Mouse (Mus musculus) large intestine, adult 2 months (tissue): ENCODE measurements at regions not wholly inside any gene's neighbourhood (a gene's known extent, or its start where the extent isn't known, plus 50 kb on each side); places are given as distances from the start of the nearest gene placed in this dataset.

Experiments used
- DNase-seq: peaks from one replicate; pipeline ENCODE4 v3.0.0-alpha.2; 2012; ENCODE audit warnings: low read depth, low spot score
- whole genome bisulfite sequencing: fragments of 180-500 bp; shearing (Covaris S2); methylation state at CpG from one replicate; pipeline ENCODE4 v1.1.7; 2018; 5-methylcytosine and 5-hydroxymethylcytosine counted together

GRCm38 (mm10) chr8:76748471-76748870, 150.8 kb upstream of the Nr3c2 start:
- no peak for DNase-seq

DNA sequence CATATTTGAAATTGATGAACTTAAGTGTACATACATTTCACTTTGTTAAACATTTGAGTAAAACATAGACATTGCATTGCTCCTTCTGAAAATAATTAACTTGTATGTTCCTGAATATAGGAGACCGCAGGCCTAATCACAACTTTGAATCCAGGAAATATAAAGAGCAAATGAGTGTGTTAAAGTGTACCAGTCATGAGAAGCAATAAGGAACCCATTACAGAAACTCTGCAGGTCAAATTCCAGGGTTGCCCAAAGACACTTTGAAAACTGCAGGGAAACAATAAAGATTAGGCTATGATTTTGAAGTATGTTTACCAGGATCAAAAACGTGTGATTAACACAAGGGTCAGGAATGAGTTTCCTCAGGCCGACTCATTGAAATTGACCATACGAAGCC, 149.0 kb upstream of the Nr3c2 start:
- WGBS = 30% methylated on average over 4 of the region's 4 CpGs
- peak; percentile 85 for DNase-seq

More at GRCm38 (mm10) chr8:76748471-76748870, 150.8 kb upstream of the Nr3c2 start:
- 64% methylated on average over 1 of the region's 1 CpGs for WGBS

- no peak for DNase-seq
- WGBS = 31% methylated on average over 3 of the region's 3 CpGs
Observed at GRCm38 (mm10) chr8:76754166-76754565, 145.1 kb upstream of the Nr3c2 start.

GRCm38 (mm10) chr8:76764201-76764600, 135.0 kb upstream of the Nr3c2 start:
- WGBS = 67% methylated on average over 3 of the region's 3 CpGs
- no peak for DNase-seq

GRCm38 (mm10) chr8:76768302-76768701, 130.9 kb upstream of the Nr3c2 start:
- DNase-seq = no peak
- 77% methylated on average over 5 of the region's 5 CpGs for WGBS

DNA sequence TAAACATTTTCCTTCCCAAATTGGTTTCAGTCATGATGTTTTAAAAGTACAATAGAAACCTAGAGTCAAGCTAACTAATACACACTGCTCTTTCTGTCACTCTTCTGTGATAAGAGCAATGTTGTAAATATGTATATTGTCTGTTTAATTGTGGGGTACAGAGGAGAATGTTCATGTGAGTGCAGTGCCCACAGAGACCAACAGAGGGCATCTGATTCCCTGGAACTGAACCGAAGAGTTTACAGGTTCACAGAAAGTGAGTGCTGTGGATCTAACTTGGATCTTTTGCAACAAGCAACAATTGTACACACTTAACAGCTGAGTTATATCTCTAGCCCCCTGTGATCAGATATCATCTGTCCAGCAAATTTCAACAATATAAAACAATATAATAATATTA, 111.5 kb upstream of the Nr3c2 start:
- no peak for DNase-seq
- WGBS = 100% methylated on average over 1 of the region's 1 CpGs

DNA sequence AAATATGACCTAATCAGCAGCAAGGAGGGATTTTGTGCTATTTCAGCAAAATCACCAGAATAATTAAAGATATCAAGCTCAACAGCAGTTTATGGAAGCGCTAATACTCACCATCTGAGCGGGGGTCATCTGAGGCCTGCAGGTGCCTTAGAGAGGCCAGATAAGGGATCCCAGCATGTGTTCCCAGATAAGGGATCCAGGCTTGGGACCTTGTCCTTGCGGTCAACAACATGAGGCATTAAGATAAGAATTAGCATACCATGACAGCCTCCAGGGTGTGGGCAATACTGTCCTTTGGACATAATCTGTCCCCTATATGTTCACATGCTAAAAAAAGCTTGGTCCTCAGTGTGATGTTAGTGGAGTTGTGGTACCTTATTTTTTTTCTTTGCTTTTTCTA, 105.4 kb upstream of the Nr3c2 start:
- 96% methylated on average over 3 of the region's 3 CpGs for WGBS
- DNase-seq = no peak

DNA sequence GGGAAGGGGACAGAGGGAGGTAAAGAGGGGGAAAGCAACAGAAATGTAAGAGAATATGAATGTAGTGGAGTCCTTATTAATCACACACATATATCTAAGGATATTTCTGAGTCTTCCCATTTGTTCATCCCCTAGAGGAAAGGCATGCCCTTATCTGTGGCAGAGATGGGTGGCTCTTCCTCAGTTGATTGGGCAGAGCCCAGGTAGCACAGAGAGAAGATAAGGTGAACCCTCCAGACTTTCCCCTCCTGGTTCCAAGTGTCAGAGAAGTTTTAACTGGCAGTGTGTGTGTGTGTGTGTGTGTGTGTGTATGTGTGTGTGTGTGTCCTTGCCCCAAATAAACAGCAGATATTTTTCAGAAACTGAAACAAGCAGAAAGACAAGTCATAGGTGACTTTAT, 99.2 kb upstream of the Nr3c2 start:
- no peak for DNase-seq

GRCm38 (mm10) chr8:76823456-76823855, 75.8 kb upstream of the Nr3c2 start:
- DNase-seq = no peak
- 72% methylated on average over 2 of the region's 2 CpGs for WGBS
